Mouse (Mus musculus): ENCODE data around the gene Eps8l1. TPM values are rescaled to one million over a fixed set of nuclear protein-coding genes. Genes with fewer than 3 reads are reported as not detected.

Eps8l1 gene
- polyA plus RNA-seq, 1 experiment from 2014 or later, result 5.4 TPM

GRCm38 (mm10) chr7:4448439-4448838 is 12.0 kb upstream of the Eps8l1 start:
- H3K9me3 ChIP-seq (replicated peaks), result no peaks in the 10 kb centered on the region
- H3K36me3 ChIP-seq, result peaks cover 9% of the 10 kb centered on the region
- DNase-seq (ENCODE audit: low spot score), result no peak
- WGBS, result 91% methylated on average over 3 of the region's 3 CpGs
- H3K4me3 ChIP-seq, result no peak overlapping the region
- H3K27ac ChIP-seq, result no peak overlapping the region
- no peaks in the 10 kb centered on the region for H3K27me3 ChIP-seq (ENCODE audit: low read depth, poor library complexity, severe bottlenecking)
- peaks cover 7% of the 10 kb centered on the region for H3K4me1 ChIP-seq

GRCm38 (mm10) chr7:4449211-4449610 is 11.3 kb upstream of the Eps8l1 start:
- DNase-seq (ENCODE audit: low spot score), result no peak
- Histone ChIP-seq H3K4me3 (no peak overlapping the region), H3K9me3 (replicated peaks) (no peaks in the 10 kb centered on the region), H3K4me1 (peaks cover 7% of the 10 kb centered on the region), H3K27me3 (ENCODE audit: low read depth, poor library complexity, severe bottlenecking) (no peaks in the 10 kb centered on the region), H3K27ac (no peak overlapping the region), H3K36me3 (peaks cover under 1% of the 10 kb centered on the region)
- 19% methylated on average over 2 of the region's 2 CpGs for WGBS

- WGBS, result 23% methylated on average over 4 of the region's 4 CpGs
- Histone ChIP-seq H3K27ac (no peak overlapping the region), H3K4me3 (no peak overlapping the region), H3K4me1 (no peaks in the 10 kb centered on the region), H3K36me3 (0 out of 2 replicates have a peak, but pooled peaks cover 3% of the 10 kb centered on the region), H3K9me3 (replicated peaks) (no peaks in the 10 kb centered on the region), H3K27me3 (ENCODE audit: low read depth, poor library complexity, severe bottlenecking) (no peaks in the 10 kb centered on the region)
- no peak for DNase-seq (ENCODE audit: low spot score)
These were observed 7.8 kb upstream of the Eps8l1 start for GRCm38 (mm10) chr7:4452644-4453043.

GRCm38 (mm10) chr7:4464194-4464824 is 3.8 kb downstream of the Eps8l1 start:
- no peaks in the 10 kb centered on the region for H3K9me3 ChIP-seq (replicated peaks)
- 7% methylated on average over 12 of the region's 12 CpGs for WGBS
- no peak overlapping the region for H3K4me3 ChIP-seq
- DNase-seq (ENCODE audit: low spot score), result no peak
- H3K4me1 ChIP-seq, result no peaks in the 10 kb centered on the region
- no peak overlapping the region for H3K27ac ChIP-seq
- peaks cover 12% of the 10 kb centered on the region for H3K27me3 ChIP-seq (ENCODE audit: low read depth, poor library complexity, severe bottlenecking)
- no peaks in the 10 kb centered on the region for H3K36me3 ChIP-seq

GRCm38 (mm10) chr7:4467801-4468200 is 7.3 kb downstream of the Eps8l1 start:
- H3K9me3 ChIP-seq (replicated peaks), result no peaks in the 10 kb centered on the region
- WGBS, result 78% methylated on average over 3 of the region's 3 CpGs
- H3K27me3 ChIP-seq (ENCODE audit: low read depth, poor library complexity, severe bottlenecking), result peaks cover 47% of the 10 kb centered on the region
- H3K4me1 ChIP-seq, result peaks cover 11% of the 10 kb centered on the region
- no peaks in the 10 kb centered on the region for H3K36me3 ChIP-seq
- DNase-seq (ENCODE audit: low spot score), result no peak
- H3K4me3 ChIP-seq, result no peak overlapping the region
- H3K27ac ChIP-seq, result no peak overlapping the region

- Histone ChIP-seq H3K4me3 (peak overlapping the region; percentile 45), H3K9me3 (replicated peaks) (no peaks in the 10 kb centered on the region; the same call in 1 of the 2 replicates), H3K36me3 (no peaks in the 10 kb centered on the region), H3K27me3 (ENCODE audit: low read depth, poor library complexity, severe bottlenecking) (peaks cover 75% of the 10 kb centered on the region), H3K4me1 (peaks cover 13% of the 10 kb centered on the region), H3K27ac (no peak overlapping the region)
- 4% methylated on average over 35 of the region's 35 CpGs for WGBS
- peak; percentile 72 for DNase-seq (ENCODE audit: low spot score)
These were observed 10.1 kb downstream of the Eps8l1 start for GRCm38 (mm10) chr7:4470275-4471178.

- Histone ChIP-seq H3K9me3 (replicated peaks) (no peaks in the 10 kb centered on the region; the same call in 1 of the 2 replicates), H3K4me1 (peaks cover 13% of the 10 kb centered on the region), H3K27ac (no peak overlapping the region), H3K27me3 (ENCODE audit: low read depth, poor library complexity, severe bottlenecking) (peaks cover 81% of the 10 kb centered on the region), H3K4me3 (peak overlapping the region; percentile 45), H3K36me3 (no peaks in the 10 kb centered on the region)
- peak; percentile 84 for DNase-seq (ENCODE audit: low spot score)
- WGBS, result under 1% methylated on average over 24 of the region's 24 CpGs
These were observed 10.7 kb downstream of the Eps8l1 start for GRCm38 (mm10) chr7:4471179-4471555.

- Histone ChIP-seq H3K4me1 (peaks cover 27% of the 10 kb centered on the region), H3K36me3 (no peaks in the 10 kb centered on the region), H3K27me3 (ENCODE audit: low read depth, poor library complexity, severe bottlenecking) (peaks cover 85% of the 10 kb centered on the region), H3K4me3 (no peak overlapping the region), H3K9me3 (replicated peaks) (no peaks in the 10 kb centered on the region; the same call in 1 of the 2 replicates), H3K27ac (no peak overlapping the region)
- DNase-seq (ENCODE audit: low spot score), result no peak
- 9% methylated on average over 19 of the region's 19 CpGs for WGBS
These were observed 13.5 kb downstream of the Eps8l1 start for GRCm38 (mm10) chr7:4473940-4474339.

- H3K9me3 ChIP-seq (replicated peaks), result no peaks in the 10 kb centered on the region; the same call in 1 of the 2 replicates
- under 1% methylated on average over 39 of the region's 39 CpGs for WGBS
- peak overlapping the region; percentile 90 for H3K27ac ChIP-seq
- H3K4me3 ChIP-seq, result peak overlapping the region; percentile 64
- peaks cover 28% of the 10 kb centered on the region for H3K36me3 ChIP-seq
- peak; percentile 81 for DNase-seq (ENCODE audit: low spot score)
- peaks cover 22% of the 10 kb centered on the region for H3K4me1 ChIP-seq
- peaks cover 42% of the 10 kb centered on the region for H3K27me3 ChIP-seq (ENCODE audit: low read depth, poor library complexity, severe bottlenecking)
These were observed 17.7 kb downstream of the Eps8l1 start for GRCm38 (mm10) chr7:4478021-4478795.

GRCm38 (mm10) chr7:4478796-4479291 is 18.4 kb downstream of the Eps8l1 start:
- Histone ChIP-seq H3K4me3 (peak overlapping the region; percentile 64), H3K4me1 (peaks cover 22% of the 10 kb centered on the region), H3K36me3 (peaks cover 34% of the 10 kb centered on the region), H3K27me3 (ENCODE audit: low read depth, poor library complexity, severe bottlenecking) (peaks cover 35% of the 10 kb centered on the region), H3K27ac (peak overlapping the region; percentile 90), H3K9me3 (replicated peaks) (no peaks in the 10 kb centered on the region)
- 3% methylated on average over 16 of the region's 16 CpGs for WGBS
- no peak for DNase-seq (ENCODE audit: low spot score)

GRCm38 (mm10) chr7:4479674-4480073 is 19.2 kb downstream of the Eps8l1 start:
- Histone ChIP-seq H3K9me3 (replicated peaks) (no peaks in the 10 kb centered on the region), H3K36me3 (peaks cover 43% of the 10 kb centered on the region), H3K4me3 (no peak overlapping the region), H3K27ac (no peak overlapping the region), H3K4me1 (peaks cover 20% of the 10 kb centered on the region), H3K27me3 (ENCODE audit: low read depth, poor library complexity, severe bottlenecking) (peaks cover 27% of the 10 kb centered on the region)
- DNase-seq (ENCODE audit: low spot score), result peak; percentile 56
- WGBS, result 20% methylated on average over 6 of the region's 6 CpGs

- Histone ChIP-seq H3K27me3 (ENCODE audit: low read depth, poor library complexity, severe bottlenecking) (peaks cover 4% of the 10 kb centered on the region; the same call in 1 of the 2 replicates), H3K36me3 (peaks cover 69% of the 10 kb centered on the region), H3K9me3 (replicated peaks) (no peaks in the 10 kb centered on the region), H3K4me1 (peaks cover 19% of the 10 kb centered on the region), H3K27ac (no peak overlapping the region), H3K4me3 (no peak overlapping the region)
- no peak for DNase-seq (ENCODE audit: low spot score)
- WGBS, result 89% methylated on average over 12 of the region's 12 CpGs
These were observed 21.8 kb downstream of the Eps8l1 start for GRCm38 (mm10) chr7:4482281-4482680.
